Mouse (Mus musculus) lung, adult 2 months (tissue): ENCODE measurements around the gene Cmtm2a.
"Not testable (repeated sequence)": the region's sequence is repeated elsewhere in the genome, so short reads cannot be mapped to it uniquely, and the experiment has no call there.

Experiments
- CTCF ChIP-seq: fragments of 200-500 bp; IDR thresholded peaks from 2 replicates; pipeline ENCODE4 v1.5.1; 2011; ENCODE audit warnings: mild to moderate bottlenecking, low read length, control low read depth; ENCODE audit not compliant: insufficient read depth
- POLR2A ChIP-seq: fragments of 200-500 bp; IDR thresholded peaks from 2 replicates; pipeline ENCODE4 v1.6.1; 2011; ENCODE audit warnings: low read depth, mild to moderate bottlenecking, control low read depth, low read length, borderline replicate concordance; ENCODE audit errors: extremely low read depth

DNA sequence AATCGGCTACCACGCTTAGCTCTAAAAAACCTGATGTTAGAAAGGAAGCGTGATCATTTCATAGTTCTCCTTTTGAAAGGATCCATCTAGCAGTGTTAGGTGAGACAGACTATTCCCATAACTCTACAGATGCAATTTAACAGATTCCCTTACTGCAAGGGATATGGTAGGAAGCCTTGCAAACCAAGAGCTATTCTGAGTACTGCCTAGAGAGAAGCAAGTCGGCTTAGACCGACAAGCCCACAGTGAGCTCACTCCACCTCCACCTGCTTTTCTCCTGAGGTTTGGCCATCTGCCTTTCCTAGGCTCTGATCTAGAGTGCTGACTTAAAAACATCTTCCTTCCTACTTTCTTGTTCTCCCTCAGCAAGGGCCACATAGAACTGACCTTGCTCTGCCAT, 31.2 kb downstream of the Cmtm2a start:
- not testable (repeated sequence) for TF ChIP-seq POLR2A, CTCF
